Mouse (Mus musculus): ENCODE data around the gene Npcd.
A peak's percentile ranks its signal among the peaks of the same experiment; 100 is the strongest.

DNA sequence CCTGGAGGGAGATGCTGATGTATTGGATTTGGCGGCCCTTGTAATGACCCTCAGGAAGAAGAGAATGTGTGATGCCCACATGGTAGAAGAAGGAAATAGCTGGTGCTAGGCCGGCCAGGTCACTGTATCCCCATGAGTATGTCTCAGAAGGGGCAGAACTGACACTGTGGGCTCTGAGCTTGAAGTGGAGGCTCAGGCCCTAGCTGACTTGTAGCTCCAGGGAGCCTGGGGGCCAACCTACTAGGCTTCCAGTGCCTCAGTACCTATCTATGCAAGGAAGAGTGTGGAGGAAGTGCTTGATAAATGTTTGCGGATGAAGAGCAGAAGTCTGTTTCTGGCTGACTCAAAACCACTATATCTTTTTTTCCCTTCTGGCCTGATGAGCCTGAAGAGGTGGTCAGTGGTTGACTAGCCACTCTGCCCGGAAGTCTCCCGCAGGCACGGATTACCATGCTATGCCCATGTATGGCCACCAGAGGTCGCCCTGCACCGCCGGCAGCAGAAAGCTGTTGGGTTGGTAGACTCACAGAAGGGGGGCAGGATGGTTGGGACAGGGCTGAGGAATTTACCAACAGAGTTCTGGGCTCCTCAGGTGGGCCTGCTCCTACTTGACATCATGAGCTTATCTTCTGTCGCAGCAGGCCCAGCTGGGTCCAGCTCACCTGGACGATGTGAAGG lies 81.2 kb downstream of the Npcd start:
- TF ChIP-seq EP300 (optimal IDR thresholded peaks at IDR 0.05): no peak
- TF ChIP-seq CTCF (IDR thresholded peaks at IDR 0.05; ENCODE audit: low read depth): peak; percentile 100

Data from stomach, postnatal 0 days (tissue).